Mouse (Mus musculus): ENCODE measurements around the gene 4933409G03Rik.
"Not testable (repeated sequence)": the region's sequence is repeated elsewhere in the genome, so short reads cannot be mapped to it uniquely, and the experiment has no call there.

4933409G03Rik gene

GRCm38 (mm10) chr2:68582113-68582512 lies at the start of gene 4933409G03Rik:
TSS of gene 4933409G03Rik (plus strand) at chr2:68582413.
- DNase-seq: no peak

GRCm38 (mm10) chr2:68544190-68544589 lies 38.0 kb upstream of the 4933409G03Rik start:
- DNase-seq: no peak

- no peak for DNase-seq
These were observed 21.4 kb upstream of the 4933409G03Rik start for GRCm38 (mm10) chr2:68560821-68561220.

- peak; percentile 79 for DNase-seq
These were observed 18.9 kb upstream of the 4933409G03Rik start for GRCm38 (mm10) chr2:68563331-68563730.

- no peak for DNase-seq
These were observed 13.9 kb upstream of the 4933409G03Rik start for GRCm38 (mm10) chr2:68568361-68568760.

- peak; percentile 25 for DNase-seq
These were observed 9.9 kb upstream of the 4933409G03Rik start for GRCm38 (mm10) chr2:68572340-68572739.

GRCm38 (mm10) chr2:68592765-68593164 lies 10.6 kb downstream of the 4933409G03Rik start:
- peak; percentile 7 for DNase-seq

- DNase-seq: not testable (repeated sequence)
These were observed 74.0 kb downstream of the 4933409G03Rik start, which contains the start of gene 4932414N04Rik for GRCm38 (mm10) chr2:68656186-68656585. TSS of gene 4932414N04Rik (plus strand) at chr2:68656486.

Measured in embryo, embryonic 11 days (tissue).